Mouse (Mus musculus) brain, embryonic 14.5 days (tissue): ENCODE results near the gene Rtkn.

Experiments used
- CTCF ChIP-seq: fragments of 200-500 bp; IDR thresholded peaks from 2 replicates; pipeline ENCODE4 v1.5.1; 2012; ENCODE audit warnings: inconsistent platforms, mild to moderate bottlenecking, moderate library complexity, borderline replicate concordance; ENCODE audit not compliant: insufficient read depth, insufficient read length; ENCODE audit errors: extremely low read depth
- POLR2A ChIP-seq: fragments of 200-500 bp; IDR thresholded peaks from 2 replicates; pipeline ENCODE4 v1.6.1; 2012; ENCODE audit warnings: mild to moderate bottlenecking, inconsistent platforms, borderline replicate concordance; ENCODE audit not compliant: poor library complexity, insufficient read depth, insufficient read length, severe bottlenecking; ENCODE audit errors: extremely low read depth

DNA sequence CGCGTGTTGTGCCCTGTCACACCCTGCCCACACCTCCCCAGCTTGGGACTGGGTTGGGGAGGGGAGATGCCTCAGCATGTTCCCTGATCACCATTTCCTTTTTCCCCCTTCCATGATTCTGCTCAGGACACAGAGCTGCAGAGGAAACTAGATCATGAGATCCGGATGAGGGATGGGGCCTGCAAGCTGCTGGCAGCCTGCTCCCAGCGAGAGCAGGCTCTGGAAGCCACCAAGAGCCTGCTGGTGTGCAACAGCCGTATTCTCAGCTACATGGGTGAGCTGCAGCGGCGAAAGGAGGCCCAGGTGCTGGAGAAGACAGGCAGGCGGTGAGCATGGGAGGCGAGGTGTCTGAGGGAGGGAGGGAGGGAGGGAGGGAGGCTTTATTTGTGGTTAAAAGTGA is 10.5 kb downstream of the Rtkn start:
- TF ChIP-seq CTCF = no peak
- TF ChIP-seq POLR2A = no peak
